Mouse (Mus musculus) intestine, postnatal 0 days (tissue): Measurements from ENCODE around the gene Map4. TPM values are rescaled to one million over a fixed set of nuclear protein-coding genes. Genes with fewer than 3 reads are reported as not detected.

Source experiments
- ATAC-seq: fragments of 200-750 bp; cut with Nextera tagmentation; 2 replicates; pipeline ENCODE4 v1.8.0; 2017; ENCODE audit warnings: mild to moderate bottlenecking, moderate TSS enrichment, moderate library complexity
- H3K27ac ChIP-seq: fragments of 300-500 bp; sonication (generic); 2 replicates; pipeline ENCODE4 v1.5.1; 2014; ENCODE audit warnings: mild to moderate bottlenecking, low read depth, low read length, moderate library complexity
- H3K27me3 ChIP-seq: fragments of 300-500 bp; sonication (generic); replicated peaks from 2 replicates; pipeline ENCODE4 v1.6.1; 2014; ENCODE audit warnings: low read length, mixed read lengths; ENCODE audit not compliant: control insufficient read depth, insufficient read depth
- H3K36me3 ChIP-seq: fragments of 300-500 bp; sonication (generic); 2 replicates; pipeline ENCODE4 v1.6.1; 2014; ENCODE audit warnings: mild to moderate bottlenecking, moderate library complexity; ENCODE audit not compliant: control insufficient read depth, insufficient read depth
- H3K4me1 ChIP-seq: fragments of 300-500 bp; sonication (generic); replicated peaks from 2 replicates; pipeline ENCODE4 v1.6.1; 2014; ENCODE audit warnings: antibody characterized with exemption, low read length, mixed read lengths; ENCODE audit not compliant: control insufficient read depth, insufficient read depth
- H3K4me2 ChIP-seq: fragments of 300-500 bp; sonication (generic); replicated peaks from 2 replicates; pipeline ENCODE4 v1.6.1; 2014; ENCODE audit warnings: low read depth, mild to moderate bottlenecking, moderate library complexity
- H3K4me3 ChIP-seq: fragments of 300-500 bp; sonication (generic); 2 replicates; pipeline ENCODE4 v1.5.1; 2014; ENCODE audit warnings: low read depth, low read length
- H3K9ac ChIP-seq: fragments of 300-500 bp; sonication (generic); 2 replicates; pipeline ENCODE4 v1.6.1; 2014; ENCODE audit warnings: mild to moderate bottlenecking, low read depth, low read length
- H3K9me3 ChIP-seq: fragments of 300-500 bp; sonication (generic); 2 replicates; pipeline ENCODE4 v1.6.1; 2016; ENCODE audit warnings: mixed run types; ENCODE audit not compliant: control insufficient read depth
- CTCF ChIP-seq: sonication (generic); IDR thresholded peaks from 2 replicates; pipeline ENCODE4 v1.5.1; 2016; ENCODE audit warnings: low read depth, mild to moderate bottlenecking, control low read depth, antibody characterized with exemption, moderate library complexity
- WGBS: fragments of 180-500 bp; shearing (Covaris S2); extraction: QIAGEN DNeasy Blood & Tissue Kit; methylation state at CpG from one replicate; pipeline ENCODE4 v1.1.7; 2014; 5-methylcytosine and 5-hydroxymethylcytosine counted together
- polyA plus RNA-seq: library from polyadenylated mRNA; unstranded; fragments of >200 nt; fragmentation: Nextera tagmentation; extraction: Ambion mirVana; gene quantifications from 2 replicates; pipeline ENCODE4 v1.2.1, GENCODE M21; 2015

Map4 gene
- polyA plus RNA-seq, 1 experiment from 2014 or later: 26.0 TPM

DNA sequence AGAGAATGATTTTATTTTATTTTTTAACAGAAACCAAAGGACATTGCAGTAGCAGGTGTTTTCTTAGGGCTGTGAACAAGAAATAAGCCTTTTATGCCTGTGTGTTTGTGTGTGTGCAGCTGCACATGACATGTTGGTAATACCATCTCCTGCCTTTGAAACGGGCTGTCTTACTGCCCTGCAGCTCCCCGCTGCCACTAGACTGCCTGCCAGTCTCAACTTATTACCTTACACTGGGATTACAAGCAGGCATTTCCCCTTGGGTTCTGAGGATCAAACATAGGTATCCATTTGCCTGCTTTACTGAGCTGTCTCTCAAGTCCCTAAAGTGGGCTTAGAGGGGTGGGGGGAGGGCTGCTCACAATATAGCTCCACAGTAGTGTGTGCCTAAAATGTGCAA is 129.5 kb downstream of the Map4 start:
- H3K27me3 ChIP-seq: no peaks in the 10 kb centered on the region
- no peak overlapping the region for H3K9ac ChIP-seq
- no peak overlapping the region for H3K4me2 ChIP-seq
- 84% methylated on average over 2 of the region's 2 CpGs for WGBS
- no peaks in the 10 kb centered on the region for H3K4me1 ChIP-seq
- no peak overlapping the region for H3K27ac ChIP-seq
- TF ChIP-seq CTCF: no peak
- ATAC-seq: no peak
- H3K4me3 ChIP-seq: no peak overlapping the region
- H3K9me3 ChIP-seq: no peaks in the 10 kb centered on the region
- peaks cover 4% of the 10 kb centered on the region; the same call in 1 of the 2 replicates for H3K36me3 ChIP-seq

DNA sequence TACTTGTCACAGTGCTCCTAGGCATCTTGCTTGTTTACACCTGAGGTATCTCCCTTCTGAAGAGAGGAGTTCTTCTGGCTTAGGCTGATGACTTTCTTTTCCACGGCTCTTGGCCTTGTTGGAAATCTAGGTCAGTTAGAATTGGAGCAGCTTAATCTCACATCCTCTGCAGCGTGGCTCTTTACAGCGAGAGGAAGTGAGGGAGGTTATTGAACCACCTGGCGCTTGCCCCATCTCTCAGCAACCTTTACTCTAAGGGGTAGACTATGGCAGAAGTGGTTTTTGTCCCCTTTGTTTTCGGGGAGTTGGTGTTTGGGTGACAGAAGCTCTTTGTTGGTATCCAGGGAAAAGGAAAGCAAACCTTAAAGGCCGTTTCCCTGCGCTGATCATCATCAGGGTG is 131.1 kb downstream of the Map4 start:
- no peak overlapping the region for H3K4me2 ChIP-seq
- TF ChIP-seq CTCF: no peak
- no peak overlapping the region for H3K9ac ChIP-seq
- peaks cover 12% of the 10 kb centered on the region; the same call in 1 of the 2 replicates for H3K36me3 ChIP-seq
- no peaks in the 10 kb centered on the region for H3K27me3 ChIP-seq
- H3K4me3 ChIP-seq: no peak overlapping the region
- ATAC-seq: no peak
- no peaks in the 10 kb centered on the region for H3K9me3 ChIP-seq
- H3K27ac ChIP-seq: no peak overlapping the region
- WGBS: 87% methylated on average over 7 of the region's 7 CpGs
- H3K4me1 ChIP-seq: no peaks in the 10 kb centered on the region

DNA sequence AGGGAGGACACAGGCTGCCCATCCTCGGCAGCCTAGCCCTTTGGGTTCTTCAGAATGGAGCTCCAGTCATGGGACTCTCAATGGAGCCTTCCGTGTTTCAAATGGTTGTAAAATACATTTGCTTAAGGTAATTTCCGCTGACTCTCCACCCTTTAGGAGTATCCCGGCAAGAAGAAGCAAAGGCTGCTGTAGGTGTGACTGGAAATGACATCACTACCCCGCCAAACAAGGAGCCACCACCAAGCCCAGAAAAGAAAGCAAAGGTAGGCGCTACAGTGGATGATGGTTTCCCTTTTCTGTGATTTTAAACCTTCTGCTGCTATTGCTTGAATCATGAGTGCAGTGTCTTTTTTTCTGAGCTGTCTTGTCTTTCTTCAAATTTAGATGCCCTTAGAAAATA is 131.6 kb downstream of the Map4 start:
- H3K4me1 ChIP-seq: no peaks in the 10 kb centered on the region
- no peaks in the 10 kb centered on the region for H3K9me3 ChIP-seq
- no peak for TF ChIP-seq CTCF
- no peak overlapping the region for H3K27ac ChIP-seq
- H3K27me3 ChIP-seq: no peaks in the 10 kb centered on the region
- no peak for ATAC-seq
- peaks cover 12% of the 10 kb centered on the region; the same call in 1 of the 2 replicates for H3K36me3 ChIP-seq
- WGBS: 87% methylated on average over 6 of the region's 6 CpGs
- H3K4me3 ChIP-seq: no peak overlapping the region
- no peak overlapping the region for H3K4me2 ChIP-seq
- H3K9ac ChIP-seq: no peak overlapping the region

DNA sequence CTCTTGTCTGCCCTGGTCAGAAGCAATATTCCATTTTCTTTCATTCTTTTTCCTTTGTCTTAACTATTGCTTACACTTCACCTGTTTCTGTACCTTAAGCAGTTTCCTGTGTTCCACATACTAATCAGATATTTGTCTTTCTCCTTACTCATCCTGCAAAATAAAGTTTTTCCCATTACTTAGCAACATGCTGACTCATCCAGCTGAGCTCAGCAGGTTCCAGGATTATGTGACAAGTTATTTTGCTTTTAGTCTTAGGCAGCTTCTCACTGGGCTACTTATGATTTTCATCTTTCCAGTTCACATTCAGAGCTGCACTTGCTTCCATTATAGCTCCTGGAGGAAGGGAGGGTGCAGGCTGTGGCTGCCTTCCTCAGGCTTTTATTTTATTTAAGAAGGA is 133.4 kb downstream of the Map4 start:
- no peak for TF ChIP-seq CTCF
- peaks cover 25% of the 10 kb centered on the region for H3K36me3 ChIP-seq
- H3K4me2 ChIP-seq: no peak overlapping the region
- H3K27ac ChIP-seq: no peak overlapping the region
- H3K27me3 ChIP-seq: no peaks in the 10 kb centered on the region
- H3K4me3 ChIP-seq: no peak overlapping the region
- H3K9me3 ChIP-seq: no peaks in the 10 kb centered on the region
- H3K9ac ChIP-seq: no peak overlapping the region
- no peaks in the 10 kb centered on the region for H3K4me1 ChIP-seq
- no peak for ATAC-seq

DNA sequence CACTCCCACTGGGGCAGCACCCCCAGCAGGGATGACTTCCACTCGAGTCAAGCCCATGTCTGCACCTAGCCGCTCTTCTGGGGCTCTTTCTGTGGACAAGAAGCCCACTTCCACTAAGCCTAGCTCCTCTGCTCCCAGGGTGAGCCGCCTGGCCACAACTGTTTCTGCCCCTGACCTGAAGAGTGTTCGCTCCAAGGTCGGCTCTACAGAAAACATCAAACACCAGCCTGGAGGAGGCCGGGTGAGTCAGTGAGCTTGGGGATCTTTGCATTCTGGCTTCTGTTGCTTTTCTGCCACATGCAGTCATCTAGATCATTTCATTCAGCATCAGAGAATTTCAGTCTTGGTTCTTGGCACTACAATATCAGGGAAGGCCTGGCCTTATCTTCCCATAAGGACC is 137.5 kb downstream of the Map4 start:
- TF ChIP-seq CTCF: no peak

DNA sequence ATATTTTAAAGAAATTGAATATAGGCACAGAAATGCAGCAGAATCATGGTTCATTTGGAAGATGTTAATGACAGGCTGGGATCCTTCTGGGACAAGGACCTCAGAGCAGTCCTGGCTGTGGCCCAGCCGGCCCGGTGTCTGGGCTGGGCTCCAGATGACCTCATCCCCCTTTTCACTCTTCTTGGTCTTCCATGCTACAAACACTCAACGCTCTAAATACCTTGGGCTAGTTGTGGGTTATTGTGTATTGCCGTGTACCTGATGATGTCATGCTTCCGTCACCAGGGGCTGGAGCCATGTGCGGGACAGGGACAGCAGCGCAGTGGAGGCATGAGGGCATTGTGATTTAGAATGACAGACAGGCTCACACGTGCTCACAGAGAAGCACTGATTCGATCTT is 139.1 kb downstream of the Map4 start:
- Histone ChIP-seq H3K9me3 (no peaks in the 10 kb centered on the region), H3K27me3 (no peaks in the 10 kb centered on the region), H3K4me2 (no peak overlapping the region), H3K4me3 (no peak overlapping the region), H3K4me1 (no peaks in the 10 kb centered on the region), H3K36me3 (peaks cover 50% of the 10 kb centered on the region), H3K27ac (no peak overlapping the region), H3K9ac (no peak overlapping the region)
- WGBS: 76% methylated on average over 9 of the region's 9 CpGs
- no peak for ATAC-seq
- no peak for TF ChIP-seq CTCF

More for the DNA sequence above, 137.5 kb downstream of the Map4 start:
- Histone ChIP-seq H3K36me3 (peaks cover 46% of the 10 kb centered on the region), H3K4me2 (no peak overlapping the region), H3K27me3 (no peaks in the 10 kb centered on the region), H3K27ac (no peak overlapping the region), H3K4me3 (no peak overlapping the region), H3K9ac (no peak overlapping the region), H3K4me1 (no peaks in the 10 kb centered on the region), H3K9me3 (no peaks in the 10 kb centered on the region)
- no peak for ATAC-seq
- WGBS: 88% methylated on average over 6 of the region's 6 CpGs

DNA sequence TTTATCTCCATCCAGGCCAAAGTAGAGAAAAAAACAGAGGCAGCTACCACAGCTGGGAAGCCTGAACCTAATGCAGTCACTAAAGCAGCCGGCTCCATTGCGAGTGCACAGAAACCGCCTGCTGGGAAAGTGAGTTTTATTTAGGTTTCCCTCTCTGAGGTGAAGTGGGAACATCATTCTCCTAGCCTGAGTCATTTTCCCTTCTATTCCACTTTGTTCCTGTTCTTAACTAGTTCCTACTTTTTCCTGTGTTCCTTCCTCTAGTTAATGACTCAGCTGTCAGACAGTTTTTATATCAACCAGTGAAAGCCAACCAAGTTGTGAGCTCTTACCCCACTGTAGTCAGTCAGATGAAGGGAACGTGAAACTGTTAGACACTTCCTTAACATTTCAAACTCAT is 139.8 kb downstream of the Map4 start:
- no peaks in the 10 kb centered on the region for H3K9me3 ChIP-seq
- no peak overlapping the region for H3K4me2 ChIP-seq
- no peak overlapping the region for H3K27ac ChIP-seq
- H3K4me1 ChIP-seq: no peaks in the 10 kb centered on the region
- no peak overlapping the region for H3K9ac ChIP-seq
- ATAC-seq: no peak
- 64% methylated on average over 4 of the region's 4 CpGs for WGBS
- no peak overlapping the region for H3K4me3 ChIP-seq
- H3K36me3 ChIP-seq: peaks cover 50% of the 10 kb centered on the region
- H3K27me3 ChIP-seq: no peaks in the 10 kb centered on the region
- TF ChIP-seq CTCF: no peak
